Mouse (Mus musculus) forebrain, embryonic 16.5 days (tissue): ENCODE data around the gene Adgrl4. TPM values are rescaled to one million over a fixed set of nuclear protein-coding genes. Genes with fewer than 3 reads are reported as not detected.

Experiments used
- ATAC-seq: fragments of 200-750 bp; cut with Nextera tagmentation; 2 replicates; pipeline ENCODE4 v1.8.0; 2017; ENCODE audit warnings: mild to moderate bottlenecking, moderate library complexity
- H3K27ac ChIP-seq: fragments of 300-500 bp; sonication (generic); 2 replicates; pipeline ENCODE4 v1.5.1; 2014; ENCODE audit warnings: low read length, control low read depth
- H3K27me3 ChIP-seq: fragments of 300-500 bp; sonication (generic); replicated peaks from 2 replicates; pipeline ENCODE4 v1.6.1; 2014; ENCODE audit warnings: low read length; ENCODE audit not compliant: control insufficient read depth, insufficient read depth
- H3K36me3 ChIP-seq: fragments of 300-500 bp; sonication (generic); 2 replicates; pipeline ENCODE4 v1.6.1; 2014; ENCODE audit not compliant: control insufficient read depth, insufficient read depth
- H3K4me1 ChIP-seq: fragments of 300-500 bp; sonication (generic); replicated peaks from 2 replicates; pipeline ENCODE4 v1.6.1; 2014; ENCODE audit warnings: low read length; ENCODE audit not compliant: control insufficient read depth, insufficient read depth
- H3K4me2 ChIP-seq: fragments of 300-500 bp; sonication (generic); 2 replicates; pipeline ENCODE4 v1.6.1; 2014; ENCODE audit warnings: mild to moderate bottlenecking, low read length, control low read depth
- H3K4me3 ChIP-seq: fragments of 300-500 bp; sonication (generic); replicated peaks from 2 replicates; pipeline ENCODE4 v1.5.1; 2014; ENCODE audit warnings: mild to moderate bottlenecking, low read length, control low read depth
- H3K9ac ChIP-seq: fragments of 300-500 bp; sonication (generic); replicated peaks from 2 replicates; pipeline ENCODE4 v1.6.1; 2014; ENCODE audit warnings: low read depth, low read length, control low read depth
- H3K9me3 ChIP-seq: fragments of 300-500 bp; sonication (generic); 2 replicates; pipeline ENCODE4 v1.6.1; 2016; ENCODE audit warnings: low read length; ENCODE audit not compliant: control insufficient read depth
- WGBS: fragments of 180-500 bp; shearing (Covaris S2); extraction: QIAGEN DNeasy Blood & Tissue Kit; methylation state at CpG from one replicate; pipeline ENCODE4 v1.1.7; 2014; 5-methylcytosine and 5-hydroxymethylcytosine counted together
- polyA plus RNA-seq: library from polyadenylated mRNA; unstranded; fragments of >200 nt; fragmentation: Nextera tagmentation; extraction: Ambion mirVana; gene quantifications from 2 replicates; pipeline ENCODE4 v1.2.1, GENCODE M21; 2015

Gene Adgrl4
- polyA plus RNA-seq, 1 experiment from 2014 or later = 14.3 TPM

DNA sequence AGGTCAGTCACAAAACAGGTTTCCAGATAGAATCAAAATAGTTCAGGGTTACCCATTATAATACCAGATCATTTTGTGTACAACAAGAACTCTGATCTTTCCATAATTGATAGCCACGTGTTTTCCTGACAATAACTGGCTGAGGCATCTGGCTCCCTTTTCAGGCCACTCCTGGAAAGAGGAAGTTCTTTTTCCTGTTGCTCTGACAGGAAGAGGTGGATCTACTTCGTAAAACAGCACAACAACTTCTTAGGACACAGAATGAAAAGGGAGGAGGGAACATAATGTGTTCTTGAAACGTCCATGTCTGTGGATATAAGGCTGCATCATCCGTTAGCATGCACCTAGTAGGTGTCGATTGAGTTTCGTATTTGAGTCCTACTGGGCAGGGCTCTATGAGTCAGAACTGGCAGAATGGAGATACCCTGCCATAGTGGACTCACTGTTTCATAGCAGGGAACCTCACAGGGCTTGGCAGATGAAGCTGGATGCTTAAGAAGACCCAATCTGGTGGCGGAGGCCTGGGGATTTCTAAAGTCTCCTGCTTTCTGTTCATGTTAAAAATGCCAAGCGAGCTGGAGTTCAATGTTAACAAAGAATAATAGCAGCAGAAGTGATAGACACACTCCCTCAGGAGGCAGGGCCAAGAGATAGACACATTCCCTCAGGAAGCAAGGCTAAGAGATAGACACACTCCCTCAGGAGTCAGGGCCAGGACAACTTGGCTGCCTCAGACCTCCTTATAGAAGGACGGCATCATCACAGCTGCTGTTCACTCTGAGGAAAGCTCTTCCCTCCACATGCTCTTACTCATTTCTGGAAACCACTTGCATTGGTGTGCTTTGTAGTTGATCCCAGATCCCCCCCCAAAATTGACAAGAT lies 13.1 kb upstream of the Adgrl4 start:
- Histone ChIP-seq H3K4me2 (no peak overlapping the region), H3K4me3 (no peak overlapping the region), H3K9ac (no peak overlapping the region), H3K36me3 (no peaks in the 10 kb centered on the region), H3K27ac (no peak overlapping the region), H3K27me3 (no peaks in the 10 kb centered on the region), H3K4me1 (no peaks in the 10 kb centered on the region), H3K9me3 (no peaks in the 10 kb centered on the region)
- no peak for ATAC-seq
- 87% methylated on average over 9 of the region's 9 CpGs for WGBS

DNA sequence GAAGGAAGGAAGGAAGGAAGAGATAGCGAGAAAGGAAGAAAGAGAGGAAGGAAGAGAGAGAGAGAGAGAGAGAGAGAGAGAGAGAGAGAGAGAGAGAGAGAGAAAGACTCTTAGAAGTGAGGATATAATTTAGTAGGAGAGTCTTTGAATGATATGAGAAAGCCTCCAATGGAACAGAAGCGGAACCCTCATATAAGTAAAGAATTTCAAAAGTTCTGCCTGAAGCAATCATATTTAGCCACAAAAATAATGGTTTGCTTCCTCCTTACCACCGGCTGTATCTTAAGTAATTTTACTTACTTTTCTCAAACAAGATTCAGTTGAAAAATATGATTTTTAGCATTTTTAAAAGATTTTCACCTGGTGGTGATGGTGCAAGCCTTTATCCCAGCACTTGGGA lies 7.6 kb upstream of the Adgrl4 start:
- Histone ChIP-seq H3K36me3 (no peaks in the 10 kb centered on the region), H3K27me3 (no peaks in the 10 kb centered on the region), H3K4me1 (no peaks in the 10 kb centered on the region), H3K27ac (no peak overlapping the region), H3K4me2 (no peak overlapping the region), H3K4me3 (no peak overlapping the region), H3K9ac (no peak overlapping the region), H3K9me3 (no peaks in the 10 kb centered on the region)
- ATAC-seq = no peak
- 95% methylated on average over 3 of the region's 3 CpGs for WGBS

DNA sequence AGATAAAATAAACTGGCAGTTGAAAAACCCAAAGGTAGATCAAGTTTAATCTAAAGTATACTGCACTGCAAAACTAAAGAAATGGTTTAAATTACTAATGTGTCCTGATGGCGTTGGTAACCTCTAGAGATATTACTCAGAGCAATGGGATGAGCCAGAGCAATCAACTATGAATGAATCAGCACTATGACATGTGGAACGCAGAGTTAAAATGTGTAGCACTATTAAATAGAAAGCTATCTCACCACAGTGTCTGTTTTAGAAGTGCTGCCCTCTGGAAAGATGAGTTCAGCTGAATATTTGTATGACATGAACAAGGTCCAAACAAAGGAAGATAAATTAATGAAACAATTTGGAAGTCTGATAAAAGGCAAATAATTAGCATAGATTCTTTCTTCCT lies 6.2 kb upstream of the Adgrl4 start:
- Histone ChIP-seq H3K4me3 (no peak overlapping the region), H3K9me3 (no peaks in the 10 kb centered on the region), H3K27me3 (no peaks in the 10 kb centered on the region), H3K9ac (no peak overlapping the region), H3K36me3 (no peaks in the 10 kb centered on the region), H3K4me2 (no peak overlapping the region), H3K4me1 (no peaks in the 10 kb centered on the region), H3K27ac (no peak overlapping the region)
- 82% methylated on average over 2 of the region's 2 CpGs for WGBS
- no peak for ATAC-seq

DNA sequence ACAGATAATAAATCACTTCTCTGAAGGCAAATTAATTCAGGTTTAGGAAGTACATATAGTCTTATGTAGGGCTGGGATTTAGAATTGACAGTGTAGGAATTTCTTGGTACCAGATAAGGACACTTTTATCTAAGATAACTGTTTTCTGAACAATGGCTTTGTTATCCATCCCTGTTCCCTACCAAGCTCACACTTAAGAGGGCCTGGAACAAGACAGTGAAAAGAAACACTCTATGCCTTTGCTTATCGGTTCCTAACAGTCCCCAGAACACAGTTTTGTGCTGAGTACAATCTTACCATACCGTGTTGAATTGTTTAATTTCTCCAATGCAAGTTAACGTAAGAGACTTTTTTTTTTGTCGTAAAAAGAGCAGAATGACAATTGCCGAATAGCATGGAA lies 677 bp downstream of the Adgrl4 start:
- no peak overlapping the region for H3K4me2 ChIP-seq
- H3K27ac ChIP-seq = no peak overlapping the region
- H3K9me3 ChIP-seq = no peaks in the 10 kb centered on the region
- H3K36me3 ChIP-seq = no peaks in the 10 kb centered on the region
- no peaks in the 10 kb centered on the region for H3K27me3 ChIP-seq
- WGBS = 79% methylated on average over 5 of the region's 5 CpGs
- no peak for ATAC-seq
- no peak overlapping the region for H3K4me3 ChIP-seq
- peaks cover 6% of the 10 kb centered on the region for H3K4me1 ChIP-seq
- no peak overlapping the region for H3K9ac ChIP-seq

DNA sequence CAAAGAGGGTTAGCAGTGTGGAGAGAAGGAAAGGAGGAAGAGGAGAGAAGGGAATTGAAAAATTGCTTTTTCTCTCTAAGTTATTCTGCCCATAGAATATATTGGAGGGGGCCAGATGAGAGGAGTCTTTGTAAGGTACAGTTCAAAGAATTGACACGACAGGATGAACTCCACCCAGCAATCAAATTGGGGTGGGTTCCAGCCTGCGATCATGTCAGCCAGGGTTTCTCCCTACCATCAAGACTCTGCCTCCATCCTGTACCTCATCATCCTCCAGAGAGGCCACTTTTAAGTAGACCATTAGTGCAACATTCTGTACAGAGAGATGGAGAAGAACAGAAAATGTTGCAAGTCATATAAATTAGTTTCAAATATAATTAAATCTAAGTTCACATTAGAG lies 2.3 kb downstream of the Adgrl4 start:
- Histone ChIP-seq H3K36me3 (no peaks in the 10 kb centered on the region), H3K4me1 (peaks cover 6% of the 10 kb centered on the region), H3K4me3 (no peak overlapping the region), H3K27me3 (no peaks in the 10 kb centered on the region), H3K9ac (no peak overlapping the region), H3K9me3 (no peaks in the 10 kb centered on the region), H3K4me2 (no peak overlapping the region), H3K27ac (no peak overlapping the region)
- ATAC-seq = no peak
- WGBS = 75% methylated on average over 2 of the region's 2 CpGs

DNA sequence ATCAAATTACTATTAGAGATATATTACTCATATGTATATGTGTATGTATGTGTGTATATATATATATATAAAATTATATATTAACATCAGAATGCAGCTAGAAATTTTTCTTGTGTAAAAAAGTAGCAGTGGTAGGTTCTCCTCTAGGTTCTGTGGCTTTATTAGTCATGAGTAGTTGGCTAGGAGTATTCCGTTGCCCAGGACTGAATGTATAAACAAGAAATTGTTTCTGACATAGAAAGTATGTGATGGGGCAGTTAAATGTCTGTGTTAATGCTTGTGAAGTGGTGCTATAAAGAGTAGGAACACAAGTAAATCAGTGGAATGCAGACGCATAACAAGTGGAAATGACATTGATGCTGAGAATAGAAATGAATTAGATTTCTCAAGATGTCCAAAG lies 4.3 kb downstream of the Adgrl4 start:
- H3K9me3 ChIP-seq = no peaks in the 10 kb centered on the region
- no peak overlapping the region for H3K27ac ChIP-seq
- WGBS = 84% methylated on average over 2 of the region's 2 CpGs
- no peak overlapping the region for H3K4me3 ChIP-seq
- peaks cover 6% of the 10 kb centered on the region for H3K4me1 ChIP-seq
- no peaks in the 10 kb centered on the region for H3K36me3 ChIP-seq
- ATAC-seq = no peak
- H3K4me2 ChIP-seq = no peak overlapping the region
- H3K27me3 ChIP-seq = no peaks in the 10 kb centered on the region
- H3K9ac ChIP-seq = no peak overlapping the region

DNA sequence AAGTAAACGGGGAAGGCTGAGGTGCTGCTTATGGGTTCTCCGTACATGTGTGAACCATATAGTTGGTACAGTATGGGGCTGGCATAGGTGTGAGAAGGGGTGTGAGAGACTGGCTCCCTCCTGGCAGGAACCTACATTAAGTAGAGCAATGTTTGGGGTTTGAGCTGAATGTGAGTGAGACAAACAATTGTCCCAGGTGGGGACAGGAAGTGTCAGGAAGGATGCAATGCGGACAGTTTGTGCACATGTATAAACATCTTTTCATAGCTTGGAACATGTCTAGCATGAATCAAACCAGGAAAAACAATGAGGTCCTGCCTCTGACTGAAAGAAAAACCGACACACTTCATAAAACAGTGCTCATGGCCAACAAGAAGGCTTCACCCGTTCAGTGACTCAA lies 5.8 kb downstream of the Adgrl4 start:
- no peak for ATAC-seq
- Histone ChIP-seq H3K27me3 (no peaks in the 10 kb centered on the region), H3K4me1 (no peaks in the 10 kb centered on the region), H3K4me2 (no peak overlapping the region), H3K9me3 (no peaks in the 10 kb centered on the region), H3K9ac (no peak overlapping the region), H3K4me3 (no peak overlapping the region), H3K36me3 (no peaks in the 10 kb centered on the region), H3K27ac (no peak overlapping the region)
- 84% methylated on average over 5 of the region's 5 CpGs for WGBS

DNA sequence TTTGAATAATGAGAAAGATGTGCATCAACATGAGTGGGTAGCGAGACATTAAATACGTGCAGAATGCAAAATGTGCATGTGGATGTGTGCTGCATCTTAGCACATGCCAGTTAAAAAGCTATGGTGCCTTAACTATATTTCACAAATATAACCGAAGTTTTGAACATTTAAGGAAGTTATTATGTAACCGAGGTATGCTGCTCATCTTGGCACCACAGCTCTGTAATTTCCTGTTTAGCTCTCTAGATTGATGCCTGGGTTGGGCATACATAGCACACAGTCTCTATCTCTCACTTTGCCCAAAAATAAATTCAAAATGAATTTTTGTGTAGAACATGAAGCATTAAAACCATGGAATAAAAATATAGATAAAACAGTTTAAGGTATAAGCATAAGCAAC lies 6.6 kb downstream of the Adgrl4 start:
- Histone ChIP-seq H3K4me3 (no peak overlapping the region), H3K4me1 (no peaks in the 10 kb centered on the region), H3K9me3 (no peaks in the 10 kb centered on the region), H3K27me3 (no peaks in the 10 kb centered on the region), H3K4me2 (no peak overlapping the region), H3K9ac (no peak overlapping the region), H3K36me3 (no peaks in the 10 kb centered on the region), H3K27ac (no peak overlapping the region)
- ATAC-seq = no peak
- 92% methylated on average over 4 of the region's 4 CpGs for WGBS

DNA sequence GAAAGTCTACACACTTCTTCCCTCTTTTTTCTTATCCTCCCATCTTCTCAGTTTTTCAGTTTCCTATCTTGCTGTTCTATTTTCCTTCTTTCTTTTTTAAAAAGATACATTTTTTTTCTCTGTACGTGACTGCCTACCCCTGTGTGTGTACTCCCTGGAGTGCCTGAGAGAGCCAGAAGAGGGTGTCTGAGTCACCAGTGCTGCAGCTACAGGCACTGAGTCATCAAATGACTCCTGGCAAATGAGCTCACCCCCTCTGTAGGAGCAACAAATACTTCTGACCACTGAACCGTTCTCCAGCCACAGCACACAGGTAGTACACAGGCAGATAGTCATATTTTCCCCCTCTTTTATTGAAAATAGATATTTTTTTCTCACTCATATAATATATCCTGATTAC lies 8.2 kb downstream of the Adgrl4 start:
- Histone ChIP-seq H3K4me2 (no peak overlapping the region), H3K27ac (no peak overlapping the region), H3K9me3 (no peaks in the 10 kb centered on the region), H3K27me3 (no peaks in the 10 kb centered on the region), H3K9ac (no peak overlapping the region), H3K4me1 (no peaks in the 10 kb centered on the region), H3K36me3 (no peaks in the 10 kb centered on the region), H3K4me3 (no peak overlapping the region)
- 73% methylated on average over 2 of the region's 2 CpGs for WGBS
- no peak for ATAC-seq
